Mouse (Mus musculus) heart, adult 18-20 months (tissue): ENCODE measurements around the gene Art4. TPM values are rescaled to one million over a fixed set of nuclear protein-coding genes. Genes with fewer than 3 reads are reported as not detected.
"Not testable (repeated sequence)": the region's sequence is repeated elsewhere in the genome, so short reads cannot be mapped to it uniquely, and the experiment has no call there.

Source experiments
- DNase-seq, 2 experiments: peaks; one replicate each; pipeline ENCODE4 v3.0.0; 2021 to 2022; ENCODE audit warnings: mixed read lengths in 1 of 2
- long read RNA-seq, 2 experiments: library from polyadenylated mRNA; stranded (forward); transcript quantifications; one replicate each; pipeline ENCODE4 v2.0.0; 2021
- total RNA-seq, 2 experiments: library from RNA; stranded (reverse); gene quantifications; 2 replicates each; pipeline ENCODE4 v1.2.3; 2021

The Art4 gene
- 10 to 100 TPM; 18.7 to 21.8 TPM for total RNA-seq
- long read RNA-seq, experiment 1, transcript Art4-201 (3 exons, 2,517 nt) = major isoform, 7 of 12 reads
- long read RNA-seq, experiment 1, partial matches to known transcripts = 1 of 12 reads
- long read RNA-seq, experiment 1, other reads (novel, unspliced or antisense) = 4 of 12 reads
- long read RNA-seq, experiment 2, partial matches to known transcripts = 0 of 5 reads
- long read RNA-seq, experiment 2, other reads (novel, unspliced or antisense) = 3 of 5 reads

GRCm38 (mm10) chr6:136857186-136857872, at the start of gene Art4:
Gene Art4, minus strand, starts transcription at chr6:136857733.
- DNase-seq = peak; percentile 58 to 79

GRCm38 (mm10) chr6:136906937-136907293, 49.4 kb upstream of the Art4 start:
- DNase-seq = peak; percentile 68 to 79

GRCm38 (mm10) chr6:136906283-136906936, 48.9 kb upstream of the Art4 start:
- peak; percentile 50 to 60 for DNase-seq

GRCm38 (mm10) chr6:136903885-136904470, 46.4 kb upstream of the Art4 start:
- DNase-seq = no peak

- DNase-seq = no peak
These were observed 45.0 kb upstream of the Art4 start for GRCm38 (mm10) chr6:136902527-136902926.

- DNase-seq = no peak
These were observed 43.5 kb upstream of the Art4 start for GRCm38 (mm10) chr6:136901010-136901409.

GRCm38 (mm10) chr6:136900369-136901009, 43.0 kb upstream of the Art4 start:
- DNase-seq = peak in 1 of 2 experiments; percentile 34

GRCm38 (mm10) chr6:136898954-136899353, 41.4 kb upstream of the Art4 start:
- DNase-seq = no peak

- DNase-seq = peak; percentile 62 to 69
These were observed 40.7 kb upstream of the Art4 start for GRCm38 (mm10) chr6:136898222-136898621.

- DNase-seq = peak; percentile 54 to 72
These were observed 40.3 kb upstream of the Art4 start for GRCm38 (mm10) chr6:136897789-136898188.

- peak; percentile 67 to 71 for DNase-seq
These were observed 37.2 kb upstream of the Art4 start for GRCm38 (mm10) chr6:136894532-136895339.

GRCm38 (mm10) chr6:136892002-136892401, 34.5 kb upstream of the Art4 start:
- no peak for DNase-seq

- DNase-seq = no peak
These were observed 32.0 kb upstream of the Art4 start for GRCm38 (mm10) chr6:136889554-136889953.

GRCm38 (mm10) chr6:136889067-136889466, 31.5 kb upstream of the Art4 start:
- no peak for DNase-seq

- DNase-seq = peak; percentile 84 to 93
These were observed 30.3 kb upstream of the Art4 start for GRCm38 (mm10) chr6:136887854-136888253.

- not testable (repeated sequence) for DNase-seq
These were observed 27.2 kb upstream of the Art4 start for GRCm38 (mm10) chr6:136884766-136885165.

GRCm38 (mm10) chr6:136883961-136884360, 26.4 kb upstream of the Art4 start:
- DNase-seq = no peak

- DNase-seq = peak in 1 of 2 experiments; percentile 32
These were observed 25.9 kb upstream of the Art4 start for GRCm38 (mm10) chr6:136883431-136883915.

GRCm38 (mm10) chr6:136881678-136882077, 24.1 kb upstream of the Art4 start:
- no peak for DNase-seq

GRCm38 (mm10) chr6:136875670-136876069, 18.1 kb upstream of the Art4 start, which contains the start of gene Mgp:
Gene Mgp, minus strand, starts transcription at chr6:136875823.
- DNase-seq = peak; percentile 80 to 82

- peak; percentile 54 to 68 for DNase-seq
These were observed 17.1 kb upstream of the Art4 start for GRCm38 (mm10) chr6:136874599-136874998.
